Comparison of ENCODE assay signal across 9 mouse cellular contexts in the genomic region with DNA sequence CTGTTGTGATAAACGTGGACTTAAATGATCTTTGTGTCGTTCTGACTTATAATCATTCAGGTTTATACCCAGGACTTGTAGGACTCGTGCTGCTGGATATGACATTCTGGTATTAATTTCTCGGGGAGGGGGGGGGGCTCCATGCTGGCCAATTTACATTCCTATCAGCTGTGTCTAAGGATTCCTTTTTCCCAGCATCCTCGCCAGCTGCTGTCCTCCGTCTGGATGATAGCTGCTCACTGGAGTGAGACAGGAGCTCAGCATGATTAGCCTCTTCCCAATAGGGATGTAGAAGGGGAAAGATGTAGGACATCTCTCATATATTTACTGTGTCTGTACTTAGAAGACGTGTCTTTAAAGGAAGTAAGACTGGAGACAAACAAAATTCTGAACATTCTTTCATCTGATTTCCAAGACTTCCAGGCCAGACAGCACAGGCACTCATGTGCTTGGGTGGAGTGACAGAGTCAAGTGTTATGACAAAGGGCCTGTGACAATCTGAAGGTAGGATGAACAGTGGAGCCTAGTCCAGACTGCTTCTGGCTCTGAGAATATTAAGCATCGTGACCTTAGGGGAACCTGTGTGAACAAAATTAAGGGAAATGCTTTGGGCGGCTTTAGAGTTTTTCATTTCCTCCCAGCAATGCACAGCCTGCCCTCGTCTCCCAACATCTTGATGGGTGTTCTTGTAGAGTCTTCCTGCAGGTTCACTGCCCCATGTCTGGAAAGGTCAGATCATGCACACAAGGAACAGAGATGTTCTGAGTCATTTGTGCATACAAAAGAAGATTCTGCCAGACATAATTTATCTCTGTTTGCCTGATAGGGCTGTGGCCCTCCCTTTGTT.
DNase-seq lines count a peak whose midpoint lies in the region; ATAC-seq and TF ChIP-seq lines count a peak whose summit lies in the region.
"Had no signal": no experiment of that assay in that cellular context is flagged by ENCODE, and none has a peak within 500 bp of the region (broad histone marks: within the 10 kb centered on the region; RNA-seq: fewer than 3 reads in every experiment).

No protein-coding gene starts in this region.

- no peak overlapping the region for H3K27ac ChIP-seq in intestine, embryonic 15.5 days
- H3K27ac ChIP-seq in intestine, postnatal 0 days (ENCODE audit: low read depth, low read length), result no peak overlapping the region
- H3K27ac ChIP-seq in kidney, embryonic 15.5 days, result 0 out of 2 replicates have a peak overlapping the region, but pooled peaks have one; percentile 1
- no peak overlapping the region for H3K27ac ChIP-seq in midbrain, postnatal 0 days (ENCODE audit: low read depth, low read length)

- no peak overlapping the region for H3K4me3 ChIP-seq in intestine, embryonic 15.5 days (replicated peaks)
- no peak overlapping the region for H3K4me3 ChIP-seq in intestine, postnatal 0 days (ENCODE audit: low read depth, low read length)
- H3K4me3 ChIP-seq in kidney, embryonic 15.5 days (replicated peaks), result no peak overlapping the region
- no peak overlapping the region for H3K4me3 ChIP-seq in midbrain, postnatal 0 days (ENCODE audit: low read depth, low read length)

- H3K27me3 ChIP-seq in intestine, embryonic 15.5 days (replicated peaks), result no peaks in the 10 kb centered on the region
- H3K27me3 ChIP-seq in intestine, postnatal 0 days (replicated peaks; ENCODE audit: control insufficient read depth, insufficient read depth, low read length), result no peaks in the 10 kb centered on the region
- H3K27me3 ChIP-seq in kidney, embryonic 15.5 days, result no peaks in the 10 kb centered on the region
- H3K27me3 ChIP-seq in midbrain, postnatal 0 days (ENCODE audit: insufficient read depth, low read length), result no peaks in the 10 kb centered on the region

- peak; percentile 60 for DNase-seq in midbrain, postnatal 0 days (ENCODE audit: low spot score)
- no peak for DNase-seq in thymus, postnatal 25 days
- DNase-seq in adrenal gland, postnatal 25 days, result no peak
- no peak for DNase-seq in spleen, adult 18-20 months
- DNase-seq: right cerebral cortex, adult 18-20 months had no signal

- TF ChIP-seq CTCF in intestine, postnatal 0 days (IDR thresholded peaks at IDR 0.05; ENCODE audit: low read depth), result no peak
- no peak for TF ChIP-seq CTCF in midbrain, postnatal 0 days (IDR thresholded peaks at IDR 0.05)

- no peak overlapping the region for H3K9ac ChIP-seq in intestine, embryonic 15.5 days
- no peak overlapping the region for H3K9ac ChIP-seq in intestine, postnatal 0 days (ENCODE audit: low read depth, low read length)
- no peak overlapping the region for H3K9ac ChIP-seq in kidney, embryonic 15.5 days
- H3K9ac ChIP-seq in midbrain, postnatal 0 days (replicated peaks; ENCODE audit: low read length, poor library complexity, severe bottlenecking), result no peak overlapping the region

- 56% methylated on average over 10 of the region's 10 CpGs for WGBS in intestine, embryonic 15.5 days
- WGBS in intestine, postnatal 0 days, result 63% methylated on average over 10 of the region's 10 CpGs
- 55% methylated on average over 10 of the region's 10 CpGs for WGBS in kidney, embryonic 15.5 days
- WGBS in midbrain, postnatal 0 days, result 58% methylated on average over 10 of the region's 10 CpGs

- H3K4me1 ChIP-seq in intestine, embryonic 15.5 days (replicated peaks), result peaks cover 8% of the 10 kb centered on the region; the same call in 1 of the 2 replicates
- no peaks in the 10 kb centered on the region for H3K4me1 ChIP-seq in intestine, postnatal 0 days (replicated peaks; ENCODE audit: control insufficient read depth, insufficient read depth, low read length)
- peaks cover 22% of the 10 kb centered on the region for H3K4me1 ChIP-seq in kidney, embryonic 15.5 days
- H3K4me1 ChIP-seq in midbrain, postnatal 0 days (ENCODE audit: insufficient read depth, low read length), result no peaks in the 10 kb centered on the region

- H3K36me3 ChIP-seq in intestine, embryonic 15.5 days, result no peaks in the 10 kb centered on the region
- no peaks in the 10 kb centered on the region for H3K36me3 ChIP-seq in intestine, postnatal 0 days (ENCODE audit: control insufficient read depth, insufficient read depth)
- H3K36me3 ChIP-seq in kidney, embryonic 15.5 days, result no peaks in the 10 kb centered on the region
- H3K36me3 ChIP-seq in midbrain, postnatal 0 days (ENCODE audit: insufficient read depth, low read length), result no peaks in the 10 kb centered on the region

- no peak overlapping the region for H3K4me2 ChIP-seq in intestine, embryonic 15.5 days (replicated peaks)
- H3K4me2 ChIP-seq in intestine, postnatal 0 days (replicated peaks; ENCODE audit: low read depth), result no peak overlapping the region
- H3K4me2 ChIP-seq in kidney, embryonic 15.5 days, result no peak overlapping the region
- no peak overlapping the region for H3K4me2 ChIP-seq in midbrain, postnatal 0 days (ENCODE audit: low read depth, low read length, poor library complexity, severe bottlenecking)

- no peaks in the 10 kb centered on the region for H3K9me3 ChIP-seq in intestine, embryonic 15.5 days
- no peaks in the 10 kb centered on the region for H3K9me3 ChIP-seq in intestine, postnatal 0 days (ENCODE audit: control insufficient read depth)
- no peaks in the 10 kb centered on the region for H3K9me3 ChIP-seq in kidney, embryonic 15.5 days (replicated peaks)
- no peaks in the 10 kb centered on the region for H3K9me3 ChIP-seq in midbrain, postnatal 0 days (ENCODE audit: low read length)

- peak; percentile 37 for ATAC-seq in intestine, embryonic 15.5 days
- ATAC-seq in intestine, postnatal 0 days, result no peak
- peak; percentile 47 for ATAC-seq in erythroblast, adult 5-6 weeks (replicated peaks; ENCODE audit: low FRiP score, poor library complexity, severe bottlenecking)
- ATAC-seq in kidney, embryonic 15.5 days (replicated peaks; ENCODE audit: low FRiP score), result no peak
- no peak for ATAC-seq in midbrain, postnatal 0 days (ENCODE audit: low FRiP score)

Comparison
In these comparisons a context has a peak if more than half of its experiments do, and no peak if none do; other contexts are left out.
1. ATAC-seq: peak in intestine, embryonic 15.5 days (single experiment) and erythroblast, adult 5-6 weeks (single experiment); none in intestine, postnatal 0 days (single experiment), kidney, embryonic 15.5 days (single experiment) and midbrain, postnatal 0 days (single experiment).